Comparison of ENCODE assay signal across 7 mouse cellular contexts in the genomic region with DNA sequence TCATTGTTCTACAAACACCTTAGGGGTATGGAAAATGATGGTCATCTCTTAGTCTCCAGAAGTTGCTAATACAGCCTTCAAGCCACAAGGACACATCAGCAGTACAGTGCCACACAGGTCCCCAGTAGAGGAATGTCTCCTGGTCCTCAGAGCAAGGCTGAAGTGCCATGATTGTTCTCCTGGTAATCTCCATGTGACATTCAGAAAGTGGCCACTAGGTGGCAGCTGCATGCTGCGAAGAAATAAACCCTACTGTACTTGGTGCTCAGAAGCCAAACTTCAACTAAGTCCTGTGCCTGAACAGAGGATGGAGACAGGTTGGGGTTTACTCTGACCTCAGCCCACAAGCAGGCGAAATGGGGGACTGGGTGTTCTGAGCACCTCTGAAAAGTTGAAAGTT. TPM values are rescaled to one million over a fixed set of nuclear protein-coding genes. Genes with fewer than 3 reads are reported as not detected.
DNase-seq lines count a peak whose midpoint lies in the region; ATAC-seq lines count a peak whose summit lies in the region.

No protein-coding gene starts in this region.

- WGBS in forebrain, embryonic 16.5 days = 8% methylated on average over 2 of the region's 2 CpGs
- 11% methylated on average over 2 of the region's 2 CpGs for WGBS in hindbrain, embryonic 15.5 days

- no peaks in the 10 kb centered on the region for H3K9me3 ChIP-seq in forebrain, embryonic 16.5 days (ENCODE audit: control insufficient read depth, low read length)
- no peaks in the 10 kb centered on the region for H3K9me3 ChIP-seq in hindbrain, embryonic 15.5 days

- no peaks in the 10 kb centered on the region for H3K36me3 ChIP-seq in forebrain, embryonic 16.5 days (ENCODE audit: control insufficient read depth, insufficient read depth)
- no peaks in the 10 kb centered on the region for H3K36me3 ChIP-seq in hindbrain, embryonic 15.5 days

- H3K27me3 ChIP-seq in forebrain, embryonic 16.5 days (replicated peaks; ENCODE audit: control insufficient read depth, insufficient read depth, low read length) = no peaks in the 10 kb centered on the region
- no peaks in the 10 kb centered on the region for H3K27me3 ChIP-seq in hindbrain, embryonic 15.5 days

- H3K27ac ChIP-seq in forebrain, embryonic 16.5 days (ENCODE audit: low read length) = no peak overlapping the region
- no peak overlapping the region for H3K27ac ChIP-seq in hindbrain, embryonic 15.5 days (replicated peaks)

- no peaks in the 10 kb centered on the region for H3K4me1 ChIP-seq in forebrain, embryonic 16.5 days (replicated peaks; ENCODE audit: control insufficient read depth, insufficient read depth, low read length)
- H3K4me1 ChIP-seq in hindbrain, embryonic 15.5 days (replicated peaks) = no peaks in the 10 kb centered on the region

- no peak overlapping the region for H3K9ac ChIP-seq in forebrain, embryonic 16.5 days (replicated peaks; ENCODE audit: low read depth, low read length)
- H3K9ac ChIP-seq in hindbrain, embryonic 15.5 days = no peak overlapping the region

- H3K4me3 ChIP-seq in forebrain, embryonic 16.5 days (replicated peaks; ENCODE audit: low read length) = no peak overlapping the region
- H3K4me3 ChIP-seq in hindbrain, embryonic 15.5 days = no peak overlapping the region

- no peak overlapping the region for H3K4me2 ChIP-seq in forebrain, embryonic 16.5 days (ENCODE audit: low read length)
- H3K4me2 ChIP-seq in hindbrain, embryonic 15.5 days = no peak overlapping the region

- peak; percentile 76 for ATAC-seq in forebrain, embryonic 16.5 days
- peak; percentile 86 for ATAC-seq in hindbrain, embryonic 15.5 days (ENCODE audit: low FRiP score, low read depth)
- peak; percentile 98 for ATAC-seq in megakaryocyte-erythroid progenitor cell, adult 5-6 weeks (replicated peaks; ENCODE audit: low FRiP score, low TSS enrichment, poor library complexity, severe bottlenecking)

- DNase-seq in T-cell, adult 2 months (ENCODE audit: low spot score) = peak; percentile 35
- DNase-seq in cerebellum, adult 18-20 months = peak; percentile 63 to 72
- DNase-seq in left cerebral cortex, adult 18-20 months (ENCODE audit: low spot score in 2 of 2) = peak; percentile 80
- DNase-seq in right cerebral cortex, postnatal 25 days = peak; percentile 68

RNA-seq across cellular contexts. Expression of a gene that starts 14.9 kb away (rescaled TPM):
- 0.23 and 0.39 TPM in 2 replicates for polyA plus RNA-seq in forebrain, embryonic 16.5 days (2015; fragmentation: Nextera tagmentation; extraction: Ambion mirVana)
- 0.54 and 1.1 TPM in 2 replicates for polyA plus RNA-seq in hindbrain, embryonic 15.5 days (2015; fragmentation: Nextera tagmentation; extraction: Ambion mirVana)
- 1 to 10 TPM; 1.6 to 2.7 TPM for total RNA-seq in left cerebral cortex, adult 18-20 months (2021)
- total RNA-seq in megakaryocyte-erythroid progenitor cell, adult 5-6 weeks (2014; fragmentation: Nextera tagmentation) = 2.5 and 9.3 TPM in 2 replicates
- total RNA-seq in megakaryocyte-erythroid progenitor cell, adult 5-6 weeks (2017) = 7.0 and 9.9 TPM in 2 replicates
